Mouse (Mus musculus) heart, embryonic 15.5 days (tissue): ENCODE results near the gene Dclk1. TPM values are rescaled to one million over a fixed set of nuclear protein-coding genes. Genes with fewer than 3 reads are reported as not detected.
A peak's percentile ranks its signal among the peaks of the same experiment; 100 is the strongest.

Experiments
- ATAC-seq: fragments of 200-750 bp; cut with Nextera tagmentation; replicated peaks from 2 replicates; pipeline ENCODE4 v1.8.0; 2017; ENCODE audit warnings: low read depth, moderate TSS enrichment; ENCODE audit not compliant: insufficient number of reproducible peaks, insufficient read depth, low FRiP score
- H3K27ac ChIP-seq: fragments of 300-500 bp; sonication (generic); 2 replicates; pipeline ENCODE4 v1.5.1; 2015; ENCODE audit warnings: mild to moderate bottlenecking, inconsistent platforms
- H3K27me3 ChIP-seq: fragments of 300-500 bp; sonication (generic); 2 replicates; pipeline ENCODE4 v1.6.1; 2015; ENCODE audit warnings: inconsistent platforms
- H3K36me3 ChIP-seq: fragments of 300-500 bp; sonication (generic); 2 replicates; pipeline ENCODE4 v1.6.1; 2015; ENCODE audit warnings: mild to moderate bottlenecking, inconsistent platforms
- H3K4me1 ChIP-seq: fragments of 300-500 bp; sonication (generic); replicated peaks from 2 replicates; pipeline ENCODE4 v1.6.1; 2015; ENCODE audit warnings: inconsistent platforms
- H3K4me2 ChIP-seq: fragments of 300-500 bp; sonication (generic); 2 replicates; pipeline ENCODE4 v1.6.1; 2015; ENCODE audit warnings: inconsistent platforms, mild to moderate bottlenecking, moderate library complexity
- H3K4me3 ChIP-seq: fragments of 300-500 bp; sonication (generic); 2 replicates; pipeline ENCODE4 v1.5.1; 2015; ENCODE audit warnings: mild to moderate bottlenecking, inconsistent platforms
- H3K9ac ChIP-seq: fragments of 300-500 bp; sonication (generic); 2 replicates; pipeline ENCODE4 v1.6.1; 2015; ENCODE audit warnings: mild to moderate bottlenecking, inconsistent platforms
- H3K9me3 ChIP-seq: fragments of 300-500 bp; sonication (generic); replicated peaks from 2 replicates; pipeline ENCODE4 v1.6.1; 2016; ENCODE audit warnings: inconsistent platforms
- WGBS: fragments of 180-500 bp; shearing (Covaris S2); methylation state at CpG from one replicate; pipeline ENCODE4 v1.1.7; 2015; ENCODE audit warnings: mixed read lengths; 5-methylcytosine and 5-hydroxymethylcytosine counted together
- polyA plus RNA-seq: library from polyadenylated mRNA; unstranded; fragments of >200 nt; fragmentation: Nextera tagmentation; extraction: Ambion mirVana; gene quantifications from 2 replicates; pipeline ENCODE4 v1.2.1, GENCODE M21; 2015

Gene Dclk1
- polyA plus RNA-seq, 1 experiment from 2014 or later: 11.9 TPM

- H3K9ac ChIP-seq: no peak overlapping the region
- H3K27ac ChIP-seq: no peak overlapping the region
- H3K9me3 ChIP-seq: no peaks in the 10 kb centered on the region
- WGBS: 63% methylated on average over 4 of the region's 4 CpGs
- no peak for ATAC-seq
- no peak overlapping the region for H3K4me3 ChIP-seq
- no peaks in the 10 kb centered on the region for H3K36me3 ChIP-seq
- no peak overlapping the region for H3K4me2 ChIP-seq
- H3K27me3 ChIP-seq: no peaks in the 10 kb centered on the region
- 0 out of 2 replicates have a peak, but pooled peaks cover 3% of the 10 kb centered on the region for H3K4me1 ChIP-seq
Observed at GRCm38 (mm10) chr3:55288726-55289125, 46.6 kb downstream of the Dclk1 start.

DNA sequence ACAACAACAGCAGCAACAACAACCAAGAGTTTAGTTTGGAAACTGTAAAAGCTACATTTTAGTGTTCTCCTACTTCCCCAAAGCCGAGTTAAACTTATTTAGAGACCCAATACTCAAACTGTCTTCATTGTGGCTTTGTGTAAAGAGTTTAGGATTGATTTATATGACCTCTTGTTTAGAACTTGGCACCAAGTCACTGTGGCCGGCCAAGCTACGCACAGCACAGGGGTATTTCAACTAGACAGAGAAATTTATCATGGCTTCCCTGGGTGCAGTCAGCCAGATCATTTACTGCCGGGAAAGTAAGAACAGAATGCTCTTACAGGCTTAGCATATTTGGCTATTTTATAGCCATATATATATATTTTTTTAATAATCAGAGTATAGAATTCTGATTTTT, 49.8 kb downstream of the Dclk1 start:
- no peaks in the 10 kb centered on the region for H3K4me1 ChIP-seq
- H3K36me3 ChIP-seq: no peaks in the 10 kb centered on the region
- H3K9me3 ChIP-seq: no peaks in the 10 kb centered on the region
- H3K4me3 ChIP-seq: no peak overlapping the region
- no peak overlapping the region for H3K9ac ChIP-seq
- no peak overlapping the region for H3K27ac ChIP-seq
- WGBS: 62% methylated on average over 4 of the region's 4 CpGs
- H3K4me2 ChIP-seq: no peak overlapping the region
- ATAC-seq: no peak
- no peaks in the 10 kb centered on the region for H3K27me3 ChIP-seq

GRCm38 (mm10) chr3:55292783-55293430, 50.7 kb downstream of the Dclk1 start:
- WGBS: 77% methylated on average over 10 of the region's 10 CpGs
- H3K27ac ChIP-seq: no peak overlapping the region
- no peak overlapping the region for H3K4me3 ChIP-seq
- no peaks in the 10 kb centered on the region for H3K36me3 ChIP-seq
- H3K4me1 ChIP-seq: no peaks in the 10 kb centered on the region
- no peaks in the 10 kb centered on the region for H3K27me3 ChIP-seq
- H3K4me2 ChIP-seq: no peak overlapping the region
- no peak overlapping the region for H3K9ac ChIP-seq
- no peak for ATAC-seq
- no peaks in the 10 kb centered on the region for H3K9me3 ChIP-seq

DNA sequence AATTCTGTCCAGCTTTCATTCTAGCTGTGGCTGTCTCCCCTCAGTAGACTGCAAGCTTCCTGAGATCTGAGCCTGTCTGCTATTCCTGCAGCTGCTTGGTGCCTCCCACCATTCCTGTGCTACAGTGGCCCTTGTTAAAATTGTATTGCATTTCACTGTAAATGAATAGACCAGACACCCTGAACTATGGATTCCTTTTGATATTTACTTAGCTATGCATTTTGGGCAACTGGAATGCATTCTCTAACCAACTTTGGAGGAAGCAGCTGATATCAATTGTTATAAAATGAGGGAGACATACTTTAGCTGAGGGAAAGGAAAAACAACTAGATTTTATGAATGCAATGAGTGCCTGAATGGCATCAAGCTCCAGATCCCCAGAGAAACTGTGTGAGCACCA, 63.5 kb downstream of the Dclk1 start:
- no peak overlapping the region for H3K4me3 ChIP-seq
- no peak overlapping the region for H3K27ac ChIP-seq
- ATAC-seq: no peak
- H3K4me2 ChIP-seq: no peak overlapping the region
- no peak overlapping the region for H3K9ac ChIP-seq
- no peaks in the 10 kb centered on the region for H3K27me3 ChIP-seq
- no peaks in the 10 kb centered on the region for H3K4me1 ChIP-seq
- no peaks in the 10 kb centered on the region for H3K36me3 ChIP-seq
- H3K9me3 ChIP-seq: no peaks in the 10 kb centered on the region

DNA sequence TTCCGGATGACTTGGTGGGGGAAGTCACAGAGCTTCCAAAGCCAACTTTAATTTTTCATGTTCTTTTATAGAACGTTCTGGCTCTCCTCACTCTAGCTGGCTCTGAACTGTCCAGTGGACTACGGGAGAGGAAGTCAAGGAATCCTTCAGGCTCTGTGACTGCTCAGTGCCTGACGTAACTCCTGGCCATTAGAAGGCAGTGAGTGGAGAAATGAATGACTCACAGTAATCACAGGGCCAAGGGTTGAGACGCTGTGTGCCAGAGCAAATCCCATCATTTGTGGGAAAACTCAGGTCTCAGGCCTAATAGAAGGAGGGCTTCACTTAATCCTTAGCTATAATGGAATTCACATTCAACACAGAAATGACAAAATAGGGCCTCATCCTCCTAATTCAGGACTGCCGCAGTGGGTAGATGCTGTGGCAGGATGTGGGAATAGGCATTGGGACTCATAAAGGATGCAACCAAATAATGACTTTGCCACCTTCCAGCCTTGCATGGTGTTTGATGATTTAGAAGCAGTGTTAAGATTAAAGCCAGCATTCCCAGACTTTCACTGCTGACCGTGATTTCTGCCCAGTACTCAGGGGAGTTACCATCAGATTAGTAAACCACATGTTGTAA, 65.5 kb downstream of the Dclk1 start:
- no peak overlapping the region for H3K9ac ChIP-seq
- H3K4me2 ChIP-seq: no peak overlapping the region
- ATAC-seq: peak; percentile 66; the same call in 1 of the 2 replicates
- no peak overlapping the region for H3K27ac ChIP-seq
- no peaks in the 10 kb centered on the region for H3K9me3 ChIP-seq
- H3K4me3 ChIP-seq: no peak overlapping the region
- WGBS: 55% methylated on average over 7 of the region's 7 CpGs
- no peaks in the 10 kb centered on the region for H3K36me3 ChIP-seq
- H3K4me1 ChIP-seq: no peaks in the 10 kb centered on the region
- no peaks in the 10 kb centered on the region for H3K27me3 ChIP-seq

GRCm38 (mm10) chr3:55309961-55310360, 67.8 kb downstream of the Dclk1 start:
- Histone ChIP-seq H3K9ac (no peak overlapping the region), H3K4me1 (no peaks in the 10 kb centered on the region)

DNA sequence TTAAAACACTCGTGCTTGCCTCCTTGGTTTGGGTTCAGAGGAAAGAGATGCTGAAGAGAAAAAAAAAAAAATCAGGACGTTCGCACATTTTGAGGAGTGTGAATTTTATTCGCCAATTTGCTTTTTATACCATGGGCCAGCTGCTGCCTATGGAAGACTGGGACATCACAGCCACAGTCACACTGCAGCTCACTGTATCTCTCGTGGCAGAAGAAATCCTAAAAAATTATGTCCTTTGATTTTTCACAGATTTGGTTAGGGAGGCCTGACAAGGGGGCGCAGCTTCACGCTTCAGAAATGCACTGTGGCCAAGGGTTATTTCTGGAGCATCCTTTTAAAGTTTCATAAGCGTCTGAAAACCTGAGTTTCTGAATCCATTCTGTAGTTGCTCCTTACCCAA, 73.7 kb downstream of the Dclk1 start:
- Histone ChIP-seq H3K27me3 (no peaks in the 10 kb centered on the region), H3K4me1 (no peaks in the 10 kb centered on the region), H3K9me3 (no peaks in the 10 kb centered on the region), H3K36me3 (no peaks in the 10 kb centered on the region), H3K4me3 (no peak overlapping the region), H3K9ac (no peak overlapping the region), H3K4me2 (no peak overlapping the region), H3K27ac (no peak overlapping the region)
- no peak for ATAC-seq
- WGBS: 79% methylated on average over 8 of the region's 8 CpGs

More at GRCm38 (mm10) chr3:55309961-55310360, 67.8 kb downstream of the Dclk1 start:
- Histone ChIP-seq H3K4me2 (no peak overlapping the region), H3K27ac (no peak overlapping the region), H3K9me3 (no peaks in the 10 kb centered on the region), H3K27me3 (no peaks in the 10 kb centered on the region), H3K4me3 (no peak overlapping the region), H3K36me3 (no peaks in the 10 kb centered on the region)
- no peak for ATAC-seq
- WGBS: 61% methylated on average over 8 of the region's 8 CpGs

DNA sequence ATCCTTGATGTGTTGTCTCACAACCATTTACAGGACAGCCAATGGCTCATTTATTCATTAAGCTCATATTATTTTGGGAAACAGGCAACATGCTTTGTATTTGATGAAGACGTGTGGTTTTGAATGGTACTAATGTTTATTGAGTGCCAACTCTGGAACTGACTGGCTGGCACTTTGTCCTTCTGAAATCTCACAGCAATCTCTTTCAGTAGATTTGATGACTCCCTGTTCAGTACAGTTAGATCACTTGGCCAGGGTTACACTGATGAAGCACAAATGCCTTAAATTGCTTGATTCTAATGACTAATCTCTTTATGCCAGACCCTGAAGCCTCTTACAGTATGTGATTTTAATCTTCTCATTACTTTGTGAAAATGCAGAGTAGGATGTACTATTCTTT, 75.9 kb downstream of the Dclk1 start:
- WGBS: 76% methylated on average over 1 of the region's 1 CpGs
- Histone ChIP-seq H3K4me2 (no peak overlapping the region), H3K9me3 (no peaks in the 10 kb centered on the region), H3K27me3 (no peaks in the 10 kb centered on the region), H3K27ac (no peak overlapping the region), H3K4me1 (no peaks in the 10 kb centered on the region), H3K9ac (no peak overlapping the region), H3K4me3 (no peak overlapping the region), H3K36me3 (no peaks in the 10 kb centered on the region)
- no peak for ATAC-seq

DNA sequence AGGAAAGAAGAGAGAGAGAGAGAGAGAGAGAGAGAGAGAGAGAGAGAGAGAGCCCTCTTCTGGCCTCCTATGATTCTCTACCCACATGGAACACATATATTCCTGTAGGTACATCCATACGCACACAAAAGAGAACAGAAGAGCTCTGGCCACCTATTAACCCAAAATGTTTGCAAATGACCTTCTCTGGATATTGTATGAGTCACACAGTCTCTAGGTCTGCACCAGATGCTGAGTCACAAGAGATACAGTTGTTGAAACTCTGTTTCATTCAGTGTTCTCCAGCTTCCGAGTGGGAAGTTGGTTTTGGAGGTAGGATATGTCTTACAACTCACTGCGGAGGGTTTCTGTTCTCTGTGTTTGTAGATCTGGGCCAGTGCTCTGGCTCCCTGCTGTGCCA, 78.4 kb downstream of the Dclk1 start:
- Histone ChIP-seq H3K27me3 (no peaks in the 10 kb centered on the region), H3K4me1 (no peaks in the 10 kb centered on the region), H3K27ac (no peak overlapping the region), H3K36me3 (no peaks in the 10 kb centered on the region), H3K4me2 (no peak overlapping the region), H3K9ac (no peak overlapping the region), H3K9me3 (no peaks in the 10 kb centered on the region), H3K4me3 (no peak overlapping the region)
- 92% methylated on average over 3 of the region's 3 CpGs for WGBS
- ATAC-seq: no peak; the same call in 1 of the 2 replicates

GRCm38 (mm10) chr3:55324029-55324428, 81.9 kb downstream of the Dclk1 start:
- H3K27me3 ChIP-seq: no peaks in the 10 kb centered on the region
- H3K9me3 ChIP-seq: 0 out of 2 replicates have a peak, but pooled peaks cover 4% of the 10 kb centered on the region
- H3K27ac ChIP-seq: no peak overlapping the region
- no peak for ATAC-seq
- no peaks in the 10 kb centered on the region for H3K4me1 ChIP-seq
- H3K4me2 ChIP-seq: no peak overlapping the region
- no peaks in the 10 kb centered on the region for H3K36me3 ChIP-seq
- no peak overlapping the region for H3K9ac ChIP-seq
- H3K4me3 ChIP-seq: no peak overlapping the region
- 50% methylated on average over 1 of the region's 1 CpGs for WGBS

DNA sequence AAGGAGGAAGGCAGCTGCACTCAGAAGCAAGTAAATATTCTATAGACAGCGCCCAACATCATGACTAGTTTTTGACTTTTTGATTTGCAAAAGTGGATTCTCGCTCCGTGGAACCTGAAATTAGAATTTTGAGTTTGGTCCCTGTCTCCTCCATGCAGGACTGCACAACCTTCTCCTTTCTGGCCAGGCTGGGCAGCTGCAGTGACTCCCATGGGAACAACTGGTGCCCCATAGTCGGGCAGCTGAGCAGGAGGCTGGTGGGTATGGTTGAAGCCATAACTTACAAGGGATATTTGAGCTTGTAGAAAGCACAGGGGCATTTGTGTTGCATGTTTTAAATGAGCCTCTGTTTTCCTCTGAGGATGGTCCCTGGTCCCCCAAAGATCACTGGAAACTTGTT, 88.3 kb downstream of the Dclk1 start:
- Histone ChIP-seq H3K9me3 (0 out of 2 replicates have a peak, but pooled peaks cover 4% of the 10 kb centered on the region), H3K4me3 (no peak overlapping the region), H3K36me3 (no peaks in the 10 kb centered on the region), H3K9ac (no peak overlapping the region), H3K27ac (no peak overlapping the region), H3K27me3 (no peaks in the 10 kb centered on the region), H3K4me2 (no peak overlapping the region), H3K4me1 (no peaks in the 10 kb centered on the region)
- ATAC-seq: no peak
- WGBS: 81% methylated on average over 4 of the region's 4 CpGs

DNA sequence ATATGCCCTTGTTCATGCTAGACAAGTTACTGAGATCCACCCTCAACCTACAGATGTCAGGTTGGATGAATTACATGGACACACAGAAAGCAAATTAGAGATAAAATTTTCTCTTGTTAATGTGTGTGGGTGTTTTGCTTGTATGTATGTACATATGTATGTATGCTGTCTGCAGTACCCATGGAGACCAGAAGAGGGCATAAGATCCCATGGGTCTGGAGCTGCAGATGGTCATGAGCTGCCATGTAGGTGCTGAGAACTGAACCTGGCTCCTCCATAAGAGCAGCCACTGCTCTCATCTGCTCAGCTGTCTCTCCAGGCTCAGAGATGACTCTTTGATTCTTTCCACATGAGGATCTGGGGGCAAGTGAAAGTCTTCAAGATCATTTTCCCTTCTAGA, 89.5 kb downstream of the Dclk1 start:
- H3K27me3 ChIP-seq: no peaks in the 10 kb centered on the region
- H3K4me1 ChIP-seq: no peaks in the 10 kb centered on the region
- H3K36me3 ChIP-seq: no peaks in the 10 kb centered on the region
- H3K27ac ChIP-seq: no peak overlapping the region
- H3K9me3 ChIP-seq: no peaks in the 10 kb centered on the region
- no peak for ATAC-seq
- no peak overlapping the region for H3K9ac ChIP-seq
- H3K4me2 ChIP-seq: no peak overlapping the region
- H3K4me3 ChIP-seq: no peak overlapping the region
